Mouse (Mus musculus): ENCODE measurements around the gene Tmc7.

Tmc7 gene

GRCm38 (mm10) chr7:118499784-118500435 lies 84.6 kb downstream of the Tmc7 start:
- DNase-seq (ENCODE audit: low spot score), result no peak

- DNase-seq (ENCODE audit: low spot score), result no peak
Measured at GRCm38 (mm10) chr7:118498984-118499783, 85.4 kb downstream of the Tmc7 start.

GRCm38 (mm10) chr7:118494892-118495579 lies 89.5 kb downstream of the Tmc7 start:
- no peak for DNase-seq (ENCODE audit: low spot score)

- no peak for DNase-seq (ENCODE audit: low spot score)
Measured at GRCm38 (mm10) chr7:118493892-118494291, 90.6 kb downstream of the Tmc7 start.

GRCm38 (mm10) chr7:118491431-118492147 lies 92.9 kb downstream of the Tmc7 start, which contains the start of gene Itpripl2:
TSS of gene Itpripl2 (minus strand) at chr7:118491975.
- DNase-seq (ENCODE audit: low spot score), result peak; percentile 74

GRCm38 (mm10) chr7:118490666-118491430 lies 93.7 kb downstream of the Tmc7 start:
- peak; percentile 44 for DNase-seq (ENCODE audit: low spot score)

GRCm38 (mm10) chr7:118489706-118490665 lies 94.5 kb downstream of the Tmc7 start:
- DNase-seq (ENCODE audit: low spot score), result no peak

- DNase-seq (ENCODE audit: low spot score), result no peak
Measured at GRCm38 (mm10) chr7:118488060-118488664, 96.4 kb downstream of the Tmc7 start.

- no peak for DNase-seq (ENCODE audit: low spot score)
Measured at GRCm38 (mm10) chr7:118486917-118487316, 97.6 kb downstream of the Tmc7 start.

All from embryo, embryonic 10.5 days (tissue).